Mouse (Mus musculus): ENCODE measurements at regions not wholly inside any gene's neighbourhood (a gene's known extent, or its start where the extent isn't known, plus 50 kb on each side); places are given as distances from the start of the nearest gene placed in this dataset.

- TF ChIP-seq CTCF (IDR thresholded peaks at IDR 0.05; ENCODE audit: control insufficient read depth, insufficient read depth, insufficient replicate concordance, low read depth, low read length) (no peak), POLR2A (IDR thresholded peaks at IDR 0.05; ENCODE audit: control insufficient read depth, low read depth, low read length) (no peak)
Observed at GRCm38 (mm10) chr16:31508981-31509380, 86.9 kb downstream of the Bdh1 start.
